Mouse (Mus musculus) spleen, postnatal 36 days (tissue): ENCODE measurements around the gene Odf2.
A peak's percentile ranks its signal among the peaks of the same experiment; 100 is the strongest.

Experiments
- DNase-seq, 2 experiments: peaks; one replicate each; pipeline ENCODE4 v3.0.0; 2022; ENCODE audit warnings: low spot score in 2 of 2, mixed read lengths in 1 of 2

Odf2 gene

GRCm38 (mm10) chr2:29931194-29931593 is 42.2 kb downstream of the Odf2 start:
- no peak for DNase-seq

- peak; percentile 94 to 95 for DNase-seq
These were observed 46.0 kb downstream of the Odf2 start, which contains the start of gene Gle1 for GRCm38 (mm10) chr2:29934906-29935599. Gene Gle1 (plus strand): TSS chr2:29935426.

GRCm38 (mm10) chr2:29940073-29940472 is 51.1 kb downstream of the Odf2 start:
- no peak for DNase-seq

GRCm38 (mm10) chr2:29940826-29941225 is 51.8 kb downstream of the Odf2 start:
- no peak for DNase-seq

- no peak for DNase-seq
These were observed 55.7 kb downstream of the Odf2 start for GRCm38 (mm10) chr2:29944723-29945122.

GRCm38 (mm10) chr2:29948896-29949295 is 59.9 kb downstream of the Odf2 start:
- DNase-seq = no peak

GRCm38 (mm10) chr2:29961246-29961645 is 72.2 kb downstream of the Odf2 start:
- DNase-seq = no peak

GRCm38 (mm10) chr2:29964354-29965249 is 75.6 kb downstream of the Odf2 start:
- DNase-seq = peak; percentile 9 to 12

GRCm38 (mm10) chr2:29965250-29965843 is 76.3 kb downstream of the Odf2 start, which contains the start of gene Sptan1:
Gene Sptan1 (plus strand): TSS chr2:29965560.
- peak; percentile 93 to 94 for DNase-seq

GRCm38 (mm10) chr2:29965906-29966305 is 76.9 kb downstream of the Odf2 start:
- peak; percentile 37 to 52 for DNase-seq

- no peak for DNase-seq
These were observed 77.8 kb downstream of the Odf2 start for GRCm38 (mm10) chr2:29966826-29967225.

GRCm38 (mm10) chr2:29967768-29968167 is 78.7 kb downstream of the Odf2 start:
- no peak for DNase-seq

GRCm38 (mm10) chr2:29968638-29969037 is 79.6 kb downstream of the Odf2 start:
- no peak for DNase-seq

- DNase-seq = no peak
These were observed 83.0 kb downstream of the Odf2 start for GRCm38 (mm10) chr2:29971838-29972635.

GRCm38 (mm10) chr2:29973525-29973924 is 84.5 kb downstream of the Odf2 start:
- no peak for DNase-seq

GRCm38 (mm10) chr2:29977307-29977706 is 88.3 kb downstream of the Odf2 start:
- peak; percentile 24 to 47 for DNase-seq

GRCm38 (mm10) chr2:29980661-29981060 is 91.6 kb downstream of the Odf2 start:
- DNase-seq = no peak
